Mouse (Mus musculus): Measurements from ENCODE around the gene Six6.

DNA sequence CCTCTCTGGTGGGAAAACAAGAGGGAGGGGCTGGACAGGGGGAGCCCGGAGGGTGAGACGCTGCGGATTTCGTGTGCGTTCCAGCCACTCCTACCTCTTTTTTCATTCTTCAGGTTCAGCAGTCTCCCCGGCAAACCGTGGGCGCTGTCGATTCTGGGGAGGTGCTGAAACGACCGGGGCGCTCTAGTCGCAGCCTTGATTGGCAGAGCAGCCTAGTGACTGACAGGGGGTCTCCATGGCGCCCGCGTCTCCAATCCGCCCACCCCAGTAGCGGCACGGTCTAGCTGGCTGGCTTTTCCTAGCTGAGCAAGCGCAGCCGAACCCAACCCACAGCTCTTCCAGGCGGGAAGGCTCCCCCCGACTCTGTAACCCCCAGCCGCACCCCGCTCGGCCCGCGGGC, at the start of gene Six6:
- TF ChIP-seq POLR2A (IDR thresholded peaks at IDR 0.05; ENCODE audit: insufficient read depth, low read depth, low read length) = no peak
- no peak for TF ChIP-seq CTCF (IDR thresholded peaks at IDR 0.05)
- TF ChIP-seq EP300 (IDR thresholded peaks at IDR 0.05; ENCODE audit: insufficient read depth, low read depth, low read length) = no peak

Measured in heart, adult 2 months (tissue).